Mouse (Mus musculus) midbrain, embryonic 14.5 days (tissue): ENCODE measurements around the gene Rgs16. TPM values are rescaled to one million over a fixed set of nuclear protein-coding genes. Genes with fewer than 3 reads are reported as not detected.
"Not testable (repeated sequence)": the region's sequence is repeated elsewhere in the genome, so short reads cannot be mapped to it uniquely, and the experiment has no call there.

Experiments used
- ATAC-seq: fragments of 200-750 bp; cut with Nextera tagmentation; 2 replicates; pipeline ENCODE4 v1.8.0; 2017; ENCODE audit warnings: moderate number of reproducible peaks, moderate library complexity; ENCODE audit not compliant: low FRiP score, low TSS enrichment
- DNase-seq: peaks from one replicate; pipeline ENCODE4 v3.0.0-alpha.2; 2015
- H3K27ac ChIP-seq: fragments of 300-500 bp; sonication (generic); replicated peaks from 2 replicates; pipeline ENCODE4 v1.5.1; 2014; ENCODE audit warnings: mild to moderate bottlenecking, low read depth, low read length, moderate library complexity
- H3K27me3 ChIP-seq: fragments of 300-500 bp; sonication (generic); 2 replicates; pipeline ENCODE4 v1.6.1; 2014; ENCODE audit warnings: low read length, control low read depth, mixed read lengths; ENCODE audit not compliant: control insufficient read depth, insufficient read depth
- H3K36me3 ChIP-seq: fragments of 300-500 bp; sonication (generic); 2 replicates; pipeline ENCODE4 v1.6.1; 2014; ENCODE audit warnings: low read length, control low read depth; ENCODE audit not compliant: control insufficient read depth, insufficient read depth
- H3K4me1 ChIP-seq: fragments of 300-500 bp; sonication (generic); 2 replicates; pipeline ENCODE4 v1.6.1; 2014; ENCODE audit warnings: mild to moderate bottlenecking, antibody characterized with exemption, low read length, control low read depth; ENCODE audit not compliant: control insufficient read depth, insufficient read depth
- H3K4me2 ChIP-seq: fragments of 300-500 bp; sonication (generic); 2 replicates; pipeline ENCODE4 v1.6.1; 2014; ENCODE audit warnings: mild to moderate bottlenecking, low read length, moderate library complexity
- H3K4me3 ChIP-seq: fragments of 300-500 bp; sonication (generic); replicated peaks from 2 replicates; pipeline ENCODE4 v1.5.1; 2014; ENCODE audit warnings: low read depth, low read length
- H3K9ac ChIP-seq: fragments of 300-500 bp; sonication (generic); replicated peaks from 2 replicates; pipeline ENCODE4 v1.6.1; 2014; ENCODE audit warnings: mild to moderate bottlenecking, low read length, moderate library complexity
- H3K9me3 ChIP-seq: fragments of 300-500 bp; sonication (generic); 2 replicates; pipeline ENCODE4 v1.6.1; 2016; ENCODE audit warnings: low read length, control low read depth, mixed read lengths; ENCODE audit not compliant: control insufficient read depth
- WGBS: fragments of 180-500 bp; shearing (Covaris S2); extraction: QIAGEN DNeasy Blood & Tissue Kit; methylation state at CpG from one replicate; pipeline ENCODE4 v1.1.7; 2014; 5-methylcytosine and 5-hydroxymethylcytosine counted together
- polyA plus RNA-seq: library from polyadenylated mRNA; unstranded; fragments of >200 nt; fragmentation: Nextera tagmentation; extraction: Ambion mirVana; gene quantifications from 2 replicates; pipeline ENCODE4 v1.2.1, GENCODE M21; 2014

The Rgs16 gene
- polyA plus RNA-seq, 1 experiment from 2014 or later, result 8.1 TPM

DNA sequence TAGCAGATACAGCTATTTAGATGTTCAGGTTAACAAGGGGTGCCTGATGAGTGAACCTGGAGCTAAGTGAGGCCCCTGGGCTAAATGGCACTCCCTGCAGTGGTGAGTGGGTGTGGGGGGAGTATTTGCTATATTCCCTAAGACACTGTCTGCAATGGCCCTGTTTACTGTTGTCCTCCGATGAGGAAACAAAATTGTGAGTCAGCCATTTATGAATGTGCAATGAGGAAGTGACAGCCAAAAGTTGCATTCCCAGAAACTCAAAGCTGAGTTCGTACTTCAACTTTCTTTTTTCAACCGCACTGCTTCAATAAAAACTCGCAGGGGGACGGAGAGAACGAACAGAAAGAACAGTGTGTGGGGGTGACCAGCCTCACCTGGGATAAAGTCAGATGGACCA lies 12.4 kb downstream of the Rgs16 start:
- Histone ChIP-seq H3K4me3 (no peak overlapping the region), H3K27me3 (no peaks in the 10 kb centered on the region), H3K9me3 (no peaks in the 10 kb centered on the region), H3K27ac (0 out of 2 replicates have a peak overlapping the region, but pooled peaks have one; percentile 16), H3K36me3 (peaks cover 26% of the 10 kb centered on the region; the same call in 1 of the 2 replicates), H3K4me1 (peaks cover 31% of the 10 kb centered on the region), H3K4me2 (peak overlapping the region; percentile 43), H3K9ac (peak overlapping the region; percentile 38; the same call in 1 of the 2 replicates)
- WGBS, result 93% methylated on average over 6 of the region's 6 CpGs
- DNase-seq (no peak), ATAC-seq (no peak)

- no peaks in the 10 kb centered on the region for H3K9me3 ChIP-seq
- DNase-seq (no peak), ATAC-seq (no peak)
- H3K4me3 ChIP-seq, result no peak overlapping the region
- H3K4me2 ChIP-seq, result no peak overlapping the region
- no peaks in the 10 kb centered on the region for H3K27me3 ChIP-seq
- H3K36me3 ChIP-seq, result peaks cover 33% of the 10 kb centered on the region
- H3K4me1 ChIP-seq, result peaks cover 25% of the 10 kb centered on the region
- H3K9ac ChIP-seq, result no peak overlapping the region
- H3K27ac ChIP-seq, result no peak overlapping the region
- WGBS, result 76% methylated on average over 25 of the region's 25 CpGs
These were observed 13.7 kb downstream of the Rgs16 start for GRCm38 (mm10) chr1:153753725-153754464.

DNA sequence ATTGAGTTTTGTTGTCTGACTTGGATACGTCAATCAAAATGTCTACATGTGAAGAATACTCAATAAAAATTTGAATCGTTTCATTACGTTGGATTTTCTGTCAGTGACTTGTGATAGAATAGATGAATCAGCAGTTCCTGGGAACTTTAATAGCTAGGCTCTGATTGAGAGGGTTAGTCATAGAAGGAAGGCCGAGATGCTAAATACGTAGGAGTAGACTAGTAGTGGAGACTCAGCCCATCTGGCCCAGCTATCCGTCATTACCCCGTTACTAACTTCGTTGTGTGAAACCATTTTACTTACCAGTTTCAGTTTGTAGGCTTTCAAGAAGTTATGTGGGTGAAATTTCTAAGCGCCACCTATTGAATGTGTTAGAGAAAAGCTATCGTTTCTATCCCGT lies 24.0 kb downstream of the Rgs16 start:
- WGBS, result 93% methylated on average over 11 of the region's 11 CpGs
- Histone ChIP-seq H3K9ac (no peak overlapping the region), H3K4me2 (no peak overlapping the region), H3K27ac (no peak overlapping the region), H3K9me3 (no peaks in the 10 kb centered on the region), H3K27me3 (no peaks in the 10 kb centered on the region), H3K36me3 (peaks cover 37% of the 10 kb centered on the region), H3K4me3 (no peak overlapping the region), H3K4me1 (no peaks in the 10 kb centered on the region)
- DNase-seq (no peak), ATAC-seq (no peak)

GRCm38 (mm10) chr1:153766298-153766697 lies 26.1 kb downstream of the Rgs16 start:
- Histone ChIP-seq H3K27ac (no peak overlapping the region), H3K36me3 (peaks cover 16% of the 10 kb centered on the region), H3K4me1 (no peaks in the 10 kb centered on the region), H3K9me3 (no peaks in the 10 kb centered on the region), H3K27me3 (no peaks in the 10 kb centered on the region), H3K4me2 (no peak overlapping the region), H3K4me3 (no peak overlapping the region), H3K9ac (no peak overlapping the region)
- 38% methylated on average over 8 of the region's 8 CpGs for WGBS
- ATAC-seq (no peak), DNase-seq (no peak)

DNA sequence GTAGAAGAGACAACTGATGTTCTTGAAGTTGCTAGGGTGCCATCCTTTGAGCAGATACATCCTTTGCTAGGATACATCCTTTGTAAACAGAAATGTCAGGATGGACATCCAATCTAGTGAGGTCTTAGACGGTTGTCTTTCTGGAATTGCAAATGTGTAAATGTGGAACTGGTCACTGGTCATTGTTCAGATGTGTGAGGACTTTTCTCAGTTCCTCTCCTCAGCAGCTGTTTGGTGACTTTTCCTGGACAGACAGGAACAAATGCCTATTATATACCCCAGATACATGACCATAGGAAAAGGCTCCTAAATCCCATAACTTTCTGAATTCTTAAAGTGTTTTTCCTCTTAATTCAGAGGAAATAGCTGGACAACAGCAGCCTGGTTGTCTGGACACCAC lies 27.1 kb downstream of the Rgs16 start:
- no peaks in the 10 kb centered on the region for H3K4me1 ChIP-seq
- peaks cover 7% of the 10 kb centered on the region; the same call in 1 of the 2 replicates for H3K36me3 ChIP-seq
- no peaks in the 10 kb centered on the region for H3K9me3 ChIP-seq
- DNase-seq (no peak), ATAC-seq (no peak)
- 90% methylated on average over 1 of the region's 1 CpGs for WGBS
- H3K27ac ChIP-seq, result no peak overlapping the region
- no peaks in the 10 kb centered on the region for H3K27me3 ChIP-seq
- H3K4me2 ChIP-seq, result no peak overlapping the region
- H3K4me3 ChIP-seq, result no peak overlapping the region
- no peak overlapping the region for H3K9ac ChIP-seq

- H3K9ac ChIP-seq, result no peak overlapping the region
- no peak overlapping the region for H3K27ac ChIP-seq
- ATAC-seq (no peak), DNase-seq (no peak)
- H3K4me3 ChIP-seq, result no peak overlapping the region
- WGBS, result 89% methylated on average over 5 of the region's 5 CpGs
- H3K36me3 ChIP-seq, result no peaks in the 10 kb centered on the region
- no peaks in the 10 kb centered on the region for H3K4me1 ChIP-seq
- no peaks in the 10 kb centered on the region for H3K9me3 ChIP-seq
- H3K4me2 ChIP-seq, result no peak overlapping the region
- H3K27me3 ChIP-seq, result no peaks in the 10 kb centered on the region
These were observed 28.3 kb downstream of the Rgs16 start for GRCm38 (mm10) chr1:153768465-153768864.

GRCm38 (mm10) chr1:153769571-153769970 lies 29.4 kb downstream of the Rgs16 start:
- H3K27me3 ChIP-seq, H3K4me1 ChIP-seq, H3K27ac ChIP-seq, ATAC-seq, H3K4me3 ChIP-seq, DNase-seq, H3K36me3 ChIP-seq, H3K4me2 ChIP-seq, H3K9me3 ChIP-seq, H3K9ac ChIP-seq: not testable (repeated sequence)
- 73% methylated on average over 6 of the region's 6 CpGs for WGBS

DNA sequence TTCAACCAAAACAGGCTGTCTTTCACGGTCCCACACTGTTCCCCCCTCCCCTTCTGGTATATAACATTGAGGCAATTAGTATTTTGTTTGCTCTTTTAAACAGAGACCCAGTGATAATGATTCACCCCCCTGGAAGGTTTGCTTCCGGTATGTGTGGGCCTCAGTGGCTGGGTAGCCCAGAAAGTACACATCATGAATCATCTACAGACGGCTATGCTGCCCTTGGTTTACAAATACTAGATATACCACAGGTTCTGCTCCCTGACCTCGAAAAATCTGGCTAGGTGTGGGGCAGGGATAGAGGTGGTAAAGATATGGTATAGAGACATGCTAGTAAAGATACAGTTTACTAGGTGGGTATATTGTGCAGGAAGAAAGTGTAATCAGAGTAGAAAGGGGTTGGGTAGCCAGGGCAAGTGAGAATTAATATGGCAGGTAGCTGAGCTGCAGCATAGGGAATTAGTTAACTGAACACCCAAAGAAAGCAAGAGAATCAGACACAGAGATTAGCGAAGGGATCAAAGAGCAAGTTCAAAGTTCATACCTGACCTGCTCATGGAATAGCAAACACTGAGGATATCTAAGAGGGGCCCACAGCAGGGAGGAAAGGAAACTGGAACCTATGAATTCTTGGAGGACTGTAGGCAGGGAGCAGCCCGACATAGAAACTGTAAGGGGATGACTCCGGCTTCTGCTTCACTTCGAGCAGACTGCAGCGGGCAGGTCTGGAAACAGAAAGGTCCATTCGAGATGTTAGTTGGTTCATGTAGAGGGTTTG lies 30.0 kb downstream of the Rgs16 start:
- WGBS, result 88% methylated on average over 10 of the region's 10 CpGs
- H3K27ac ChIP-seq, result no peak overlapping the region
- H3K36me3 ChIP-seq, result no peaks in the 10 kb centered on the region
- H3K9ac ChIP-seq, result no peak overlapping the region
- H3K9me3 ChIP-seq, result no peaks in the 10 kb centered on the region
- no peaks in the 10 kb centered on the region for H3K27me3 ChIP-seq
- no peak for ATAC-seq
- H3K4me1 ChIP-seq, result no peaks in the 10 kb centered on the region
- no peak overlapping the region for H3K4me2 ChIP-seq
- no peak overlapping the region for H3K4me3 ChIP-seq
- no peak for DNase-seq

DNA sequence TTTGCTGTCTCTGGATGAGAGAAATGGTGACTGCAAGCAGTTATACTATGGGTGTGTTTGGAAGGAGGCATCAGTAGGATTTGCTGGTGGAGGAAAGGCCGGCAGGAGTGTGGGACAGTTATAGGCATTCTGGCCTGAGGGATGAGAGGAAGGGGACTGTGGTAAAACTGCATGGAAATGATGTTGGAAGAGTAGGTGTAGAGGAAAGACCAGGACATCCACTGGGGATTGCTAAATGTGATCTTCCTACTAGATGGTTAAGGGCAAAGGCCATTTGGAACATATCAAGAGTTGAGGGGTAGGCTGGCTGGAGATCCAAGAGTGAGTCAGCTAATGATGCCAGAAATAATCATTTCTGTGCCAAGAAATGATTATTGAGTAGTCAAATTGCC lies 30.6 kb downstream of the Rgs16 start:
- no peak for DNase-seq
- WGBS, result 94% methylated on average over 1 of the region's 1 CpGs

More for the DNA sequence above, 30.6 kb downstream of the Rgs16 start:
- no peak for ATAC-seq
- Histone ChIP-seq H3K9me3 (no peaks in the 10 kb centered on the region), H3K27ac (no peak overlapping the region), H3K4me1 (no peaks in the 10 kb centered on the region), H3K9ac (no peak overlapping the region), H3K36me3 (no peaks in the 10 kb centered on the region), H3K4me2 (no peak overlapping the region), H3K27me3 (no peaks in the 10 kb centered on the region), H3K4me3 (no peak overlapping the region)
